Mouse (Mus musculus): ENCODE results near the gene Dnaja3.
A peak's percentile ranks its signal among the peaks of the same experiment; 100 is the strongest.
"Not testable (repeated sequence)": the region's sequence is repeated elsewhere in the genome, so short reads cannot be mapped to it uniquely, and the experiment has no call there.

Gene Dnaja3

DNA sequence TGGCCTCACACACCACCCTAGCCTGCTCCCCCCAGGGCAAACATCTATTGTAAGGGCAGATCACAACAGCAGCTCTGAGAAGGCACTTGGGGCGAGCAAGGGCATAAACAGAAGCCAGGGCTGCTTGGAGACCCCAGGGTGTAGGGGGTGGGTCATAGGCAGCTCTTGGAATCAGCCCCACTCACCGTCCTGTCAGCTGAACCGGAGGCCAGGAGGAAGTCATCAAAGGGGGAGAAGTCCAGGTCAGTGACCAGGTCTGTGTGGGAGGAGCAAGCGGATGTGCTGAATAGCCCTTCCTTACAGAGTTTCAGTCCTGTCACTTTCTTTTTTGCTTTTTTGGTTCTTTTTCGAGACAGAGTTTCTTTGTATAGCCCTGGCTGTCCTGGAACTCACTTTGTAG lies 30.5 kb downstream of the Dnaja3 start:
- DNase-seq (ENCODE audit: low spot score) = no peak

DNA sequence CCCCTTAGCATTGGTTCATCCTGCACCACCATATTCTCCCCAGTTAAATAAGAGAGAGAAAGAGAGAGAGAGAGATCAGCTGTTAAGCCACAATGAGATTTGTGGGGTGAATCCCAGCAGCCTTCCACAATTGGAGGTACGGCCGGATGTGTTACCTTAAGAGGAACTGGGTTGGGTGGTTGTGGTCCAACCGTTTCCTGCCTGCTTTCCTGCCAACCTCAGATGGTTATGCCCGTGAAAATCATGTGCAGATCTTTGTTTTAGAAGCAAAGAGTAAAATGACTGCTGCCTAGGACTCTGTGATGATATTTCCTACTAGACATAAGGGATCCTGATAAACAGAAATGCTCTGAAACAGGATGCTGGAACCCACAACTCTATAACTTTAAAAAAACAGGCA lies 34.3 kb downstream of the Dnaja3 start:
- no peak for DNase-seq (ENCODE audit: low spot score)

DNA sequence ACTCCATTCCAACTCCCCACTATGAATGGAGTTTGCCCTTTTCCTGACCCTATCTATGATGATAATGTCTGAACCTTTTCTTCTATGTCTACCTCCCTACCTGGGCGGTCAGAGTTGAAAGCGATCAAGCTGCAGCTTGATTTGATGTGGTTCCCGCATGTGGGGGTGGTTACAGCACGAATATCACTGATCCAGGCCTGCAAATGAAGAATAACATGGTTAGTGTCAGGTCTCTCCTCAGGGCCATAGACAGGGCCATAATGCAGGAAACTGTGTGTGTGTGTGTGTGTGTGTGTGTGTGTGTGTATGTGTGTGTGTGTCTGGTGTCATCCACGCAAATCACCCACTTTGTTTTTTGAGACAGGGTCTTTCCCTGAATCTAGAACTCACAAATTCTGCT lies 37.0 kb downstream of the Dnaja3 start:
- DNase-seq (ENCODE audit: low spot score) = no peak

DNA sequence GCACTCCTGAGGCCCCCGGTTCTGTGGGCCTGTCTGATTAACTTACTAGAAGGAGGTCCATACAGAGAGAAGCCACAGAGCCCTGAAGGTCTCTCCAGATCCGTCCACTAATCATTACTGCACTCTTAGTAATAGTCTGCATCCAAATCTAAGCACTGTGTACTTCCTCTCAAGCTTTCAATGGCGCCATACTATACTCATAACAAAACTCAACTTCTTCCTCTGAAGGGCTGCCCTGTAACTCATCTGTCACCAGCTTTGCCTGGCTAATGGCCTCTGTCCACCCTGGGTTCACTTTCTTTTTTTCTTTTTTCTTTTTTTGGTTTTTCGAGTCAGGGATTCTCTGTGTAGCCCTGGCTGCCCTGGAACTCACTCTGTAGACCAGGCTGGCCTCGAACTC lies 38.3 kb downstream of the Dnaja3 start:
- DNase-seq (ENCODE audit: low spot score) = no peak

DNA sequence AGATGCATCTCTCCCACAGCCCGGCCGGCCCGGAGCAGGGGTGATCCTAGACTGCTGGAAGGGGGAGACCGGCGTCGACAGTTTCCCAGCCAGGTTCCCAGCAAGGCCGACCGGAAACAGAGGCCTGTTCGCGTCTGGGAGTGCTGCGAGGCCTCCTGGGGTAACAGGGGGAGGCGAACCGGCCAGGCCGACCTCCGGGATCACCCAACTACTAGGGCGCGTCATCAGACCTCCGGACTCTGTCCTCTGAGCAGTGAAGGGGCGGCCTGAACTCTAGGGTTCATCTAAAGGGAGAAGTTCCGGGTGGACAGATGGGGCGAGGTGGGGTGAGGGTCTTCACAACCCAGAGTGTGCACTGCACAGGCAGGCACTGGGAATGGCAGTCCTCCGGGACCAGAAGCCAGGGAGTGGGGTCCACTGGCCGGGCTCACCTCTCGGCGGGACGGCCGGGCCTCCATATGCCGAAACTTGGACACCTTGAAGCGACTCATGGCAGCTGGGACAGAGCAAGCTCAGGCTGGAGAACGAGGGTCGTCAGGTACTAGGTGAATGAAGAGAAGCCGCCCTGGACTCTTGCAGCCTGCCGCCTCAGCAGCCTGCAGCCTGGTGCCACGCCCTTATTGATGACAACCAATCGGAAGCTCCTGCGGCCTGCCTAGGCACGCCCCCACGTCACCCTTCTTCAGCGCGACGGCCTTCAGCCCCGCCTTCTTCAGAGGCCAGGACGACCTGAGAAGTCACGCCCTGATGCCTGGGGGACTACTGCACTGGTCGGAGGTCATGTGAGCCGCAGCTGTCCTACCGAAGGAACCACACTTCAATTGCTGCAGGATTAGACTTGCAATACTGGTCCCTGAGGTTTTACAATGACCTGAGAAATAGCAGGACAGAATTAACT lies 39.6 kb downstream of the Dnaja3 start, which contains the start of gene Coro7:
Gene Coro7 (minus strand): TSS at position 657 of the 898 bp plus-strand sequence.
- DNase-seq (ENCODE audit: low spot score) = peak; percentile 95

DNA sequence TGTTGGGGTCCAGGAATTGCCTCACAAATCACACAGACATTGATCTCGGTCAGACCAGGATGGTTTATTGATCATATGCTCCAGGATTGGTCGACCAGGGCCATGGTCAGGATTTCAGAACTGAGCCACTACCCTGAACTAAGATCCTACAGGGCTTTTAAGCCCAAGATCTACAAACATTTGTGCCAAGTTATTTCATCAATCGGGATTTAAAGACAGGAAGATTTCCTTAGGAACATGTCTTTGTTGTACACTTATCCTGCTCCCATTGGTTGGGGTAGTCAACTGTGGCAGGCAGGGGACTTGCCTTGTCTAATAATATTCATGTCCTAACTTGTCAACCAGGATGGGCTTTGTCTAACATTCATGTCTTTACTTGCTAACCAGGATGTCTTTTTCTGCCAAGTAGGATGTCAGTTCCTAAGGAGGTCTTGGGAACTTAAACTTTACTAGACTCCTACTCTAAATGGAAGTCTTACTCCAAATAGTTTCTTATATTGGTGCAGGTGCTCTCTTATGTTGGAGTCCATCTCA lies 41.2 kb downstream of the Dnaja3 start:
- DNase-seq (ENCODE audit: low spot score) = not testable (repeated sequence)

DNA sequence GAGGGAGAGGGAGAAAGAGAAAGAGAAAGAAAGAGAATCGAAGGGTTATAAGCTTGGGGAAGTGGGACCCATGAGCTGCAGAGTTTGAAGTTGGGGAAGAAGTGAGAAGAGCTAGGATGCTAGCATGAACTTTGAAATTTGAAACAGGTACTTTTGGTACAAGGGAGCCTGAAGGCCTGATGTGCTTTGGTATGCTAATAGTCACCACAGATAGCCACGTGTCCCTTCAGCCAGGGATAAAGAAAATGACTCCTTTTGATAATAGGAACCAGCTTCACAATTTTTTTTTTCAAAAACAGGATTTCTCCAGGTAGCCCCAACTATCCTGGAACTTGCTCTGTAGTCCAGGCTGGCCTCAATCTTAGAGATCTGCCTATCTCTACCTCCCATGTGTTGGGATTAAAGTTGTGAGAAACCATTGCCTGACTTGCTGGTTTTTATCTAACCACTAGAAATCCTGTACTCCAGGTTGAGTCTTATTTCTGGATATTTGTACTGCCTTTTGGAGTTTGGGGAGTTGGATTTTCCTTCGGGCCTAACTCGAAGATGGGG lies 42.9 kb downstream of the Dnaja3 start:
- DNase-seq (ENCODE audit: low spot score) = no peak

DNA sequence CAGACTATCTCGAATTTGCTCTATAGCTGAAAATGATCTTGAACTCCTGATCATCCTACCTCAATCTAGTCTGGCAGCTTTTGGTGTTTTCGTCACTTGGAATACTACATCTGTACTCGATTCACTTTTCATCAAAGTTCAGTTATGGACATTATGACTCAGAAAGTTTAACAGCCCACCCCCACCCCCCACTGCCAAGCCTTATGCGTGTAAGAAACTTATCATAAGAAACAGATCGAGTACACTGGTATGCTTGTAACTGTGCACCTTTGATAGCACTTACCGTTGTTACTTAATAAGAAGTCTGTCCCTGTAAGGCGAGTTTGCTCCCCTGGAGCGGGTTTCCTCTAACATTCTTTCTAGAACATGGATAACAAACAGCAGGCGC lies 43.4 kb downstream of the Dnaja3 start:
- no peak for DNase-seq (ENCODE audit: low spot score)

DNA sequence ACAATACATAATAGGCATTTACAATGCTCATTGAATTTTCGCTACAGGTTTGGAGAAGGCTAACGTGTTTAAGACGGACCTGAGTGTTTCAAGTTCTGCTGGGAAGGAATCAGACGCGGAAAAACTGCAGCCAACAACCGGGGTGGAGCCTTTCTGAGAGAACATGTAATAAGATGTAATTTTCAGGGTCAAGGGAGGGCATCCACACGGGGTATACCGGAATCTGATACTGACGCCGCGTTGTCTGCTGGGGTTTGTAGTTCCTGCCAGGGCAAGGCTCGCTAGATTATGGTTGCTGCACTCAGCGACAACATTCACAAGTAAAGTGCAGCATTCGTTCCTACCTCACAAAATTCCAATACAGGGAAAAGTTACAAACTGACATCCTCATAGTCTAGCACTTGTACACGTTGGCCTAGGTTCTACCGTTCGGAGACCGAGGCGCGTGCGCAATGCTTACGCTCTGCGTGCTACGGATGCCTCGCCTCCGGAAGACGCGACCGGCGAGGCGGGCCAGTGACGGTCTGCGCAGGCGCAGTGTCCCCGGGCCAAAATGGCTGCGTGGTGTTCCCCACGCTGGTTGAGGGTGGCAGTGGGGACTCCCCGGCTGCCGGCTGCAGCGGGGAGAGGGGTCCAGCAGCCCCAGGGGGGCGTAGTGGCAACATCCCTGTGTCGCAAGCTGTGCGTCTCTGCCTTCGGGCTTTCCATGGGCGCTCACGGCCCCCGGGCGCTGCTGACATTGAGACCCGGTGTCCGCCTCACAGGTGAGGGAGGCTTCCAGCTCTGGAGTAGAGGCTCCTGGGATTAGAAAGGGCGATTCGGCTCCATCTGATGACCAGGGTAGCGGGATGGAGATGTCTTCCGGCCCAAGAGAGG lies 44.0 kb downstream of the Dnaja3 start:
- peak; percentile 98 for DNase-seq (ENCODE audit: low spot score)

DNA sequence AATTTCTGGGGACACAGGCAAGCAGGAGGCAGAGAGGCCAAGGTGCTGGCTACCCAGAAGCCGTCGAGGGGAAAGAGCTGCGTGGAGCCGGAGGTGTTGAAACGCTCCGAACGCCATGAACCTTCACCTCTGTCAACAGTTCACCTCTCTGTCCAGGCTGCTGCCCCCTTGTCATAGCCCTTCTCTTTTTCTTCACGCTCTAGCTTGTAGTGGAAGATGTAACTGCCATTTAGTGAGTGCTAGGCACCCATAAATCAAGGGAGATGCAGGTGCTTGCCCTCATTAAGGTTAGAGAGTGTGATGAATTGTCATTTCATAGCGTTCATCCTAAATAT lies 44.6 kb downstream of the Dnaja3 start:
- DNase-seq (ENCODE audit: low spot score) = no peak

DNA sequence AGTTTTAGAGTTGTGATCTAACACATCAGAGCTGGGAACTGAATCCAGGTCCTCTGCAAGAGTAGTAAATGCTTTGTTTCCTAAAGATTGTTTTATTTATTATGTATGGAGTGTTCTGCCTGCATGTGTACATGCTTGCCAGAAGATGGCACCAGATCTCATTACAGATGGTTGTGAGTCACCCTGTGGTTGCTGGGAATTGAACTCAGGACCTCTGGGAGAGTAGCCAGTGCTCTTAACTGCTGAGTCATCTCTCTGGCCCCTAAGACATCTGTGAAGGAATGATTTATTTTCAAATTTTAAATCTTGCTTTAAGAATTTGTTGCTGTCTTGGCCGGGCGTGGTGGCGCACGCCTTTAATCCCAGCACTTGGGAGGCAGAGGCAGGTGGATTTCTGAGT lies 49.6 kb downstream of the Dnaja3 start:
- DNase-seq (ENCODE audit: low spot score) = not testable (repeated sequence)

DNA sequence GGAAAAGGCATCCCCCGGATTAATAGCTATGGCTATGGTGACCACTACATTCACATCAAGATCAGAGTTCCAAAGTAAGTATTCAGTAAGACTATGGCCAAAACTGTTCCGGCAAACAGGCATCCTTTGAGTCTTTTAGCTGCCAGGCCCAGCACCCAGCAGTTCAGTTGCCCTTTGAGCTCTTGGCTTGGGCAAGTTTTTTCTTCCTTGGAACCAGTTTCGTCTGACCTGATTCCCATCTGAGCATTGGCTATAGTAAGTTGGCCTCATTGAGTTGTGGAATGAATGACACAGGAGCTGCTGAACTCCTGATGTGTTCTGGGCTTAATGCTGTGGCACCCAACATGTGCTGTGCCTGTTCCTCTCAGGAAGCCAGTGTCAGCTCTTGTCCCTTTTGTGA lies 61.4 kb downstream of the Dnaja3 start:
- no peak for DNase-seq (ENCODE audit: low spot score)

DNA sequence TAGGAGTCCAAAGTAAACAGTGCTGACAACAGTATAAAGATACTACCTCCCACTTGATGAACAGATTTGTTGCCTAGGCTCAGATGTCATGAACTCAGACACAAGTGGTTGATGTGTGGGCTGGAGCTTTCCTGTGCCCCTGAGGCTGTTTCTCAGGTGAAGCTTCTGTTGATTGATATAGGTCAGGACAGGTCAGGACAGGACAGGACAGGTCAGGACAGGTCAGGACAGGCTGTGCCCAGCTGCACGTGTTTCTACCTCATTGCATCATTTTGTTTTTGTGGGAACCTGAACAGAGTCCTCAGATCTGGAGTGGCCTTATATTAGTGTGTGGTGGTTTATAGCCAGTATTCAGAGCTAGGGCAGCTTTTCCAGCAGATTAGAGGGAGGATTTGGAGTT lies 62.9 kb downstream of the Dnaja3 start:
- no peak for DNase-seq (ENCODE audit: low spot score)

DNA sequence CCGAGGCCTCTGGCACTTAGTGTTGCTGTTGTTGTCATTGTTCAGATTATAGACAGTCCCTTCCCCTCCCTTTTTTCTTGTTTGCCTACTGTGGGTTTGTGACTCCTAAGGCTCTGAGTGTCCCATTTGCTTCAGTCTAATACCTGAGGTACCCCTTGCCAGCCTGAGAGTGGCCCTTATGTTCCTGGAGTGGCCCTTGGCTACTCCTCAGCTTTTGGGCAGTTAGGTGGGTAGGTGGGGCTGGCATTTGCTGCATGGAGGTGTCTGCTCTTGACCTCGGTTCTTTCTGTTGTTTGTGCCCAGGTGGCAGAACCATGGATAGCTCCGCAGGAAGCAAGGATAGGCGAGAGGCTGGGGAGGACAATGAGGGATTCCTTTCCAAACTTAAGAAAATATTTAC lies 65.8 kb downstream of the Dnaja3 start:
- no peak for DNase-seq (ENCODE audit: low spot score)

DNA sequence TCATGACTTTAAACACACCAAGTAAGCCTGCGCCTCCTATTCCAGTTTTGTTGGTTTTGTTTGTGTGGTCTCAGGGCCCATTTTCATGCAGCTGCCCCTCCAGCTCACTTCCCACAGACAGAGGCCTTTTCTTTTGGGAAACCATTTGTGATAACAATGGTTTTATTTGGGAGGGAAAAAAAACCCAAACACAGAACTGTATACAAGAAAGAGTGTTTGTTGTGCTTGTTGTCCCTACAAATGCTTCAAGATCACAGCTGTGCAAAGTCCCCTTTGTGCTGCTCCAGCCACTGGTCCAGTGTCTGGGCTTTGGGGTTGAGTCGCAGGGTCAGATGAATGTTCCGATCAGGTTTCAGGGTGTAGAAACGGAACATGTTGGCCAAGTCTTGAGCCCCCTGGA lies 71.4 kb downstream of the Dnaja3 start:
- no peak for DNase-seq (ENCODE audit: low spot score)

DNA sequence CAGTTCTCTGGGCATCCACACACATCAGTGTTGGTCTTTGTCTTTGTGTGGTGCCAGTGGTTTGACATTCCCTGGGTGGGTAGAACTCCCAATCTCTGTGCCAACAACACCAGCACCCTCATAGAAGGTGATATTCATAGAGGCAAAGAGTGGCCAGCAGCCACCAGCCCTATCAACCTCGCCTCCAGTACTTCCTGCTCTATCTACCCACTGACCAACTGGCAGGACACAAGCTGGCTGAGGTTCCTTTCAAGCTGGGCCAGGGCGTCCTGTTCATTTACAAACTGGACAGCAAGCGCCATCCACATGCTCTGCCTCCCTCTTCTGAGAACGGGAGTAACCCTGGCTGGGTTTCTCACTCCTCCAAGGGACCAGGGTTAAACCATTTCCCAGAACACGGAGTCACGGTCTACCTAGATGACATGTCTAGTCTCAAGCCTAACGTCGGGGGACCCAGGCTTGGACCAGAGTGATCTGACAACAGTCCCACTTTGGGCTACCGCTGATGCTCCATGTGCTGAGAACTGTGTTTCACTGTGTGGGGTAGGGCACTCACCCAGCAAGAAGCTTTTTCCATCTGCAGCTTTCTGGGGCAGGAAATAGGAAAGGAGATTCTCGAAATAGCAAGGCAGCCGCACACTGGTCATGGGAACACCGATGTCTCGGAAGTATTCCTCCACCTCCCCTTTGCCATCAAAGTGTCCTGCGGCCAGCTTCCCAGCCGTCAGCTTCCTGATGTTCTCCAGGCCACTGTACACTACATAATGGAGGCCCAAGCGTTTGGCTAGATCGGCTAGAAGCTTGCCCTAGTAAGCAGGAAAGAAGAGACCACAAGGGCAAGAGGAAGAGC lies 74.3 kb downstream of the Dnaja3 start:
- DNase-seq (ENCODE audit: low spot score) = no peak

DNA sequence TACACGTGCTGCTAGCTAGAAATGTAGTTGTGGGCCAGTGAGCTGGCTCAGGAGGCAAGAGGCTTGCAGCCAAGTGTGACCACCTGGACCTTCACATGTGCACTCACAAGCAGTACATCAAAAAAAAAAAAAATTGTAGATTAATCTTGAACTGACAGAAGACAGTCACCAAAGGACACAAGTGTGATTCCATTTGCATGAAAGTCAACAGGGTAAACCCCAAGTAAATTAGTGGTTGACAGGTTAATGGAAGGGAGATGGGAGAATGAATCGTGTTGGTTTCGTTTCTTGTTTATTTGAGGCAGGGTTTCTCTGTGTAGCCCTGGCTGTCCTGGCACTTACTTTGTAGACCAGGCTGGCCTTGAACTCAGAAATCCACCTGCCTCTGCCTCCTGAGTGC lies 78.1 kb downstream of the Dnaja3 start:
- no peak for DNase-seq (ENCODE audit: low spot score)

DNA sequence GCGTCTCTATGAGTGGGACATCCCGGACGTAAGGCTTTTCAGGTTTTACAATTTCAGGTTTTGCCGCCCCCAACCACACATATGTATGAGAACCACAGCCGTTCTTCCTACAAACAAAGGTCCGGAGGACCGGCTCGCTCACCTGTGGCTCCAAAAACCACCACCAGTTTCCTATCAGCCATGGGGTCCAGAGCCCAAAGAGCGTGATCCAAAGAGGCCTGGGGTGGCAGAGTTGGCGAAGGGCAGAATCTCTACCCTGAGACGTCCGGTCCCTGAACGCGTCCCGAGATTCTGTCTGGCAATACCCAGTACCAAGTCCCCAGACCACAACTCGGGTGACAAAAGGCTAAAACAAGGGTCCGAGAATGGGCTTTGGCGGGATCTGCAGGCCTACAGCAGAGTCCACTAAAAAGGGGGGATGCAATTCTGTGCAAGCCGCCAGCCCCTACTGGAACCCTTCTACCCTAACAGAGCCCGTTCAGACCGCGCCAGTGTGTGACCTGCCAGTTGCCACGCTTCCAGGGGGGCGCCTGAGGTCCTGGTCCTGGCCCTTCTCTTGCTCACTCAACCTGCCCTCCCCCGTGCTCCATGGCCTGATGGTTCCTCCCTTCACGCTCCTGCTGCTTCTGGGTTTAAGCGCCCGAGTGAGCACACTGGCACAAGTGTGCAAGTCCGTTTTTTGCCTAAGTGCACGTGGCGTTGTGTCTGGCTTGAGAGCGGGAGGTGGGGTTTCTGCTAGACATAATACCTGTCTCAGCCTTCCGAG lies 79.1 kb downstream of the Dnaja3 start, which contains the start of gene Nmral1:
Gene Nmral1 (minus strand): TSS at position 604 of the 766 bp plus-strand sequence.
- DNase-seq (ENCODE audit: low spot score) = peak; percentile 82

DNA sequence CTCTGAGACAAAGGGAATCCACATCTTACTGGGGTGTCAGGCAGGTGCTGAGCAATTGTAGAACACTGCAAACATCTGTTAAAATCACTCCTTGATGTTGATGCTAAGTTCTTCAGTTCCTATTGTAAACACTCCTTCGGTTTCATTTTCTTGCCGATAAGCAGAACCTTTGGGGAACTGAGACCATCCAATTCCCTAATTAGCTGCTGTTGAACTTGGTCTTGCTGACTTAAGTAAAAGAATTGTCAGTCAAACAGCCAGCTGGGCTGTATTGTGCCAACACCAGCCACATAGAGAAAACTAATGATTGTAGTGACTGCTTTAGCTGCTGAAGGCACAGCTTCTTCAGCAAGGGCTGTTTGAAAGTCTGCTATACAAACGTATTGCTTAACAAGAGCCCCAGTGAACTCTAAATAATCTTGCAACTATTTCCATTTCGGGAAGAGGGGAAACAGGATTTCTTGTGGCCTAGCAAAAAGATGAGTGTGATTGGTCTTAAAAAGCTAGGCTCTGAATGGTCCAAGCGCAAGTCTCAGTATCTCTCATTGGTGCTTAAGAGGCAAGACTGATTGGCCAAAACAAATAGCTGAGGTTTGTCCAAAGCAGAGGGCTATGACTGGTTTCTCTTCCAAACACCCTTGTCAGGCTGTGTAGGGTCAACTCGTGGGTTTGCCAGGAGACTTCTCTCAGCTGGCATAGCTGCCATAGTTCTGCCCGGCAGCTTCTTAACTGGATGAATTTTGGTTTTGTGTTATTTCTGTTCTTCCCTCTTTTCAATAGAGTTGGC lies 82.5 kb downstream of the Dnaja3 start:
- no peak for DNase-seq (ENCODE audit: low spot score)

DNA sequence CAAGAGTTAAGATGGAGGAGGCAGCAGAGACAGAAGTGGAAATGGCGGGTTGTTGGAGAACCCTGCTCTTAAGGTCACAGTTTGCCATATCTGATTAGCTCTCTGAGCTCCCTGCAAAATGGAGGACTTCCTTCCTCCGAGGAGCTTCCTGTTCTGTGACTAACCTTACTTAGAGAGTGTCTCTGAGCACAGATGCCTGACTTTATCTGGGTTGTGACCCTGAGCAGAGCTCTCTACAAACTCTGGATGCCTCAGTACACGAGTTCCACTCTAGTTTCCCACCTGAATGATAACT lies 83.1 kb downstream of the Dnaja3 start:
- DNase-seq (ENCODE audit: low spot score) = no peak

Data from retina, embryonic 14.5 days (tissue).